Mouse (Mus musculus) MEL (cell line): ENCODE measurements around the gene Gm26741. TPM values are rescaled to one million over a fixed set of nuclear protein-coding genes. Genes with fewer than 3 reads are reported as not detected.

ENCODE experiments used
- DNase-seq: peaks from one replicate; pipeline ENCODE4 v3.0.0; 2011; ENCODE audit warnings: low read depth, low spot score
- H3K27ac ChIP-seq: 2 replicates; pipeline ENCODE4 v1.5.1; 2012; ENCODE audit warnings: low read depth, mild to moderate bottlenecking, control low read depth, low read length, moderate library complexity; ENCODE audit not compliant: control insufficient read depth
- H3K27me3 ChIP-seq, 2 experiments: fragments of 150-350 bp in 1 of 2; sonication (generic) in 1 of 2; 2 replicates each; pipeline ENCODE4 v1.6.1; 2012; ENCODE audit warnings: low read length in 2 of 2, mild to moderate bottlenecking in 2 of 2, improper control_type of control experiment in 1 of 2, moderate library complexity in 1 of 2; ENCODE audit not compliant: insufficient read depth in 2 of 2, control insufficient read depth in 1 of 2
- H3K36me3 ChIP-seq, 2 experiments: 2 replicates each; pipeline ENCODE4 v1.6.1; 2012 to 2014; ENCODE audit warnings: low read length in 2 of 2, improper control_type of control experiment in 1 of 2, inconsistent platforms in 1 of 2, mild to moderate bottlenecking in 1 of 2; ENCODE audit not compliant: insufficient read depth in 2 of 2, control insufficient read depth in 1 of 2
- H3K4me1 ChIP-seq, 2 experiments: fragments of 150-350 bp in 1 of 2; sonication (generic) in 1 of 2; 2 replicates each; pipeline ENCODE4 v1.6.1; 2012; ENCODE audit warnings: low read length in 2 of 2, improper control_type of control experiment in 1 of 2, mild to moderate bottlenecking in 1 of 2; ENCODE audit not compliant: insufficient read depth in 2 of 2, control insufficient read depth in 1 of 2
- H3K4me3 ChIP-seq, 2 experiments: fragments of 150-350 bp in 1 of 2; sonication (generic) in 1 of 2; 2 replicates each; pipeline ENCODE4 v1.5.1; 2012; ENCODE audit warnings: low read depth in 2 of 2, low read length in 2 of 2, mild to moderate bottlenecking in 2 of 2, moderate library complexity in 2 of 2, control low read depth in 1 of 2, improper control_type of control experiment in 1 of 2; ENCODE audit not compliant: control insufficient read depth in 1 of 2, insufficient read depth in 1 of 2
- H3K79me2 ChIP-seq: 2 replicates; pipeline ENCODE4 v1.6.1; 2012; ENCODE audit warnings: mild to moderate bottlenecking, low read length, moderate library complexity; ENCODE audit not compliant: control insufficient read depth, poor library complexity, insufficient read depth
- H3K9ac ChIP-seq: 2 replicates; pipeline ENCODE4 v1.6.1; 2012; ENCODE audit warnings: low read depth, mild to moderate bottlenecking, control low read depth, low read length, moderate library complexity; ENCODE audit not compliant: control insufficient read depth, poor library complexity, severe bottlenecking
- H3K9me3 ChIP-seq: fragments of 150-350 bp; sonication (generic); replicated peaks from 2 replicates; pipeline ENCODE4 v1.6.1; 2012; ENCODE audit warnings: mild to moderate bottlenecking, low read length, improper control_type of control experiment, moderate library complexity; ENCODE audit not compliant: insufficient read depth
- BHLHE40 ChIP-seq: IDR thresholded peaks from 2 replicates; pipeline ENCODE4 v1.6.1; 2012; ENCODE audit warnings: low read depth, mild to moderate bottlenecking, inconsistent platforms, low read length, improper control_type of control experiment, borderline replicate concordance
- EP300 ChIP-seq, 2 experiments: IDR thresholded peaks; 2 replicates each; pipeline ENCODE4 v1.6.1; 2011; ENCODE audit warnings: improper control_type of control experiment in 2 of 2, low read length in 2 of 2, low read depth in 1 of 2, mild to moderate bottlenecking in 1 of 2
- ETS1 ChIP-seq: IDR thresholded peaks from 2 replicates; pipeline ENCODE4 v1.6.1; 2012; ENCODE audit warnings: low read depth, mild to moderate bottlenecking, inconsistent platforms, low read length, improper control_type of control experiment, moderate library complexity
- GATA1 ChIP-seq: IDR thresholded peaks from 2 replicates; pipeline ENCODE4 v1.6.1; 2011; ENCODE audit warnings: low read depth, low read length, improper control_type of control experiment
- HCFC1 ChIP-seq: IDR thresholded peaks from 2 replicates; pipeline ENCODE4 v1.6.1; 2012; ENCODE audit warnings: low read depth, mild to moderate bottlenecking, inconsistent platforms, low read length, improper control_type of control experiment, moderate library complexity
- MAFK ChIP-seq: IDR thresholded peaks from 2 replicates; pipeline ENCODE4 v1.6.1; 2011; ENCODE audit warnings: low read depth, mild to moderate bottlenecking, low read length, improper control_type of control experiment, borderline replicate concordance
- MAX ChIP-seq: IDR thresholded peaks from 2 replicates; pipeline ENCODE4 v1.6.1; 2011; ENCODE audit warnings: low read length, improper control_type of control experiment
- MAZ ChIP-seq: IDR thresholded peaks from 2 replicates; pipeline ENCODE4 v1.6.1; 2012; ENCODE audit warnings: low read depth, mild to moderate bottlenecking, inconsistent platforms, low read length, improper control_type of control experiment
- MXI1 ChIP-seq: IDR thresholded peaks from 2 replicates; pipeline ENCODE4 v1.6.1; 2011; ENCODE audit warnings: mild to moderate bottlenecking, low read depth, low read length, improper control_type of control experiment
- NRF1 ChIP-seq: IDR thresholded peaks from 2 replicates; pipeline ENCODE4 v1.6.1; 2014; ENCODE audit warnings: low read depth, mild to moderate bottlenecking, inconsistent platforms, low read length, improper control_type of control experiment, moderate library complexity; ENCODE audit not compliant: poor library complexity, insufficient read depth, severe bottlenecking
- POLR2A ChIP-seq, 2 experiments: IDR thresholded peaks; 2 replicates each; pipeline ENCODE4 v1.6.1; 2011 to 2012; ENCODE audit warnings: low read length in 2 of 2, mild to moderate bottlenecking in 2 of 2, control low read depth in 1 of 2, improper control_type of control experiment in 1 of 2, low read depth in 1 of 2, moderate library complexity in 1 of 2; ENCODE audit not compliant: control insufficient read depth in 1 of 2, insufficient read depth in 1 of 2, poor library complexity in 1 of 2
- RAD21 ChIP-seq: IDR thresholded peaks from 2 replicates; pipeline ENCODE4 v1.6.1; 2011; ENCODE audit warnings: mild to moderate bottlenecking, low read depth, low read length, improper control_type of control experiment
- RCOR1 ChIP-seq: IDR thresholded peaks from 2 replicates; pipeline ENCODE4 v1.6.1; 2012; ENCODE audit warnings: low read depth, mild to moderate bottlenecking, inconsistent platforms, low read length, improper control_type of control experiment
- SIN3A ChIP-seq: IDR thresholded peaks from 2 replicates; pipeline ENCODE4 v1.6.1; 2012; ENCODE audit warnings: low read length, improper control_type of control experiment, inconsistent platforms
- TAL1 ChIP-seq: IDR thresholded peaks from 2 replicates; pipeline ENCODE4 v1.6.1; 2012; ENCODE audit warnings: mild to moderate bottlenecking, inconsistent platforms, low read length, moderate library complexity, mixed read lengths
- TCF12 ChIP-seq: IDR thresholded peaks from 2 replicates; pipeline ENCODE4 v1.6.1; 2014; ENCODE audit warnings: low read depth, mild to moderate bottlenecking, inconsistent platforms, low read length, improper control_type of control experiment, moderate library complexity
- ZKSCAN1 ChIP-seq: IDR thresholded peaks from 2 replicates; pipeline ENCODE4 v1.6.1; 2012; ENCODE audit warnings: low read depth, mild to moderate bottlenecking, inconsistent platforms, low read length, improper control_type of control experiment, moderate library complexity
- polyA plus RNA-seq, 2 experiments: library from polyadenylated mRNA; stranded (reverse) in 1 of 2; unstranded in 1 of 2; fragments of >175 nt in 1 of 2; fragments of >200 nt in 1 of 2; gene quantifications; 2 replicates each; pipeline versions ENCODE4 v1.2.1 to v1.2.4; 2012; ENCODE audit warnings: low replicate concordance in 2 of 2, low read depth in 1 of 2; ENCODE audit not compliant: insufficient read length in 2 of 2, insufficient read depth in 1 of 2, missing spikeins in 1 of 2
- total RNA-seq: library from RNA; depleted of rRNA; stranded (reverse); fragments of 300-350 nt; gene quantifications from 2 replicates; pipeline ENCODE4 v1.2.3, GENCODE M21; 2012

The Gm26741 gene
- total and polyA plus RNA-seq, 3 experiments: not detected

GRCm38 (mm10) chr10:52398715-52399114, 40.1 kb downstream of the Gm26741 start:
- no peak overlapping the region for H3K4me3 ChIP-seq

DNA sequence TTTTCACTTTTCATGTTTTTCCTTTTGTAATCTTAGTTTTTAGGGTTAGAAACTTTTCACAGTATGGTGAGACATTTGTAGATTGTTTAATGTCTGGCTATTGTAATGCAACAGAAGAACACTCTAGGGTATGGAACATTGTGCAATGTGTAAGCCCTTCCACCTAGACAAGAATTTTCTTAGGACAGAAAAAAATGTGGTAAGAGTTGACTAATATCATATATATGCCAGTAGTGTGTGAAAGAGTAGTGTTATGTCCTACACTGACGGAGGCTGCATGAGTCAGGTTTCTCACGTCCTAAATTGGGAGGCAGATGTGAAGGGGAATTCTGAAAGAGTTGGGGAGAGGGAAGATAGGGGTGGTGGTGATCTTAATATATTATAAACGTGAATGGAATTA, 41.2 kb downstream of the Gm26741 start:
- DNase-seq: no peak
- TF ChIP-seq MXI1 (no peak), TAL1 (no peak), MAZ (no peak), TCF12 (no peak), RAD21 (no peak), ZKSCAN1 (no peak), HCFC1 (no peak), BHLHE40 (no peak)
- TF ChIP-seq, all 39 proteins: peak for 0

More at GRCm38 (mm10) chr10:52398715-52399114, 40.1 kb downstream of the Gm26741 start:
- TF ChIP-seq SIN3A (peak; percentile 45), MAFK (0 out of 2 replicates have a peak, but pooled peaks have one; percentile 35), MXI1 (no peak), NRF1 (no peak), TCF12 (peak; percentile 82), MAX (no peak), ETS1 (peak; percentile 80), GATA1 (peak; percentile 93), RCOR1 (peak; percentile 99), BHLHE40 (peak; percentile 72; the same call in 1 of the 2 replicates), POLR2A (IDR thresholded peaks at IDR 0.05; ENCODE audit: control insufficient read depth in 1 of 2, insufficient read depth in 1 of 2, low read depth in 1 of 2, low read length in 2 of 2, poor library complexity in 1 of 2) (no peak), EP300 (IDR thresholded peaks at IDR 0.05; ENCODE audit: low read depth in 1 of 2, low read length in 2 of 2) (peak; percentile 71 to 82), TAL1 (peak; percentile 17; the same call in 1 of the 2 replicates)
- TF ChIP-seq, all 39 proteins: peak for 9
- Histone ChIP-seq H3K36me3 (peaks cover 0 to 11% of the 10 kb centered on the region in 2 experiments; a peak in 2 of 4 replicates), H3K9me3 (no peaks in the 10 kb centered on the region), H3K4me1 (peaks cover 0 to 3% of the 10 kb centered on the region in 2 experiments; a peak in 2 of 4 replicates), H3K27ac (no peak overlapping the region), H3K27me3 (no peaks in the 10 kb centered on the region), H3K79me2 (no peaks in the 10 kb centered on the region), H3K9ac (no peak overlapping the region)
- peak; percentile 72 for DNase-seq

More for the DNA sequence above, 41.2 kb downstream of the Gm26741 start:
- Histone ChIP-seq H3K4me1 (peaks cover 3 to 5% of the 10 kb centered on the region in 2 experiments; a peak in 3 of 4 replicates), H3K79me2 (no peaks in the 10 kb centered on the region), H3K9ac (no peak overlapping the region), H3K27me3 (no peaks in the 10 kb centered on the region), H3K27ac (no peak overlapping the region), H3K4me3 (no peak overlapping the region), H3K36me3 (peaks cover 0 to 13% of the 10 kb centered on the region in 2 experiments; a peak in 2 of 4 replicates), H3K9me3 (no peaks in the 10 kb centered on the region)
